Mouse (Mus musculus): ENCODE measurements around the gene Ralgapa2.

DNA sequence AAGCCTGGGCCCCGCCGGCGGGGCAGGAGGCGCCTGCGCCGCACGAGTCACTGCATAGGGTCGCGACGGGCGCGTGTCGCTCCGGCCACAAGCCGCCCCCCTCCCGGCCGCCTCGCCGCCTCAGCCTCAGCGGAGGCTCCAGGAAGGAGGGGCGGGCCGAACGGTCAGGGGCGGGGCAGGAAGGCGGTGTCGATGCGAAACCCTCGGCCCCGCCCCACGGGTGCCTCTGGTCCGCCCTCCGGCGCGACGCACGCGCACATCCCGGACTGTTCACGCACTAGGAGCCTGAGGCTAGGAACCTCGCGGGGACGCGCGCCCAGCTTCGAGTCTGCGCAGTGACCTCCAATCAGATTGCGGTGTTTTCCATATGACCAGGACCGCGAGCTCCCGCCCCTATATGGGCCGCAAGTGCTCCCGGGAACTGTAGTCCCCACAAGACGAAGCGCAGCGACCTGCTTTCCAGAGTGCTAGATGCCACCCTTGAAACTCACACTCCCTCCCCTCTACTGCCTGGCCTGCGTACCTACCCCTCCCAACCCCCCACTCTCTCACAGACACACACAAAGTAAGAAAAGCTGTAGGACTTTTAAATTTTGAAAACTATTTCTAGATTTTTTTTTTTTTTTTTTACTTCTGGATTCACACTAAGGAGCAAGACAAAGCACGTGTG lies at the start of gene Ralgapa2:
- TF ChIP-seq CTCF (IDR thresholded peaks at IDR 0.05) (0 out of 2 replicates have a peak, but pooled peaks have one; percentile 3), POLR2A (IDR thresholded peaks at IDR 0.05; ENCODE audit: insufficient read depth, low read depth, low read length) (peak; percentile 59; the same call in 1 of the 2 replicates), EP300 (IDR thresholded peaks at IDR 0.05; ENCODE audit: insufficient read depth, low read depth, low read length) (0 out of 2 replicates have a peak, but pooled peaks have one; percentile 3)
